Mouse (Mus musculus): ENCODE measurements at regions not wholly inside any gene's neighbourhood (a gene's known extent, or its start where the extent isn't known, plus 50 kb on each side); places are given as distances from the start of the nearest gene placed in this dataset.
"Not testable (repeated sequence)": the region's sequence is repeated elsewhere in the genome, so short reads cannot be mapped to it uniquely, and the experiment has no call there.

DNA sequence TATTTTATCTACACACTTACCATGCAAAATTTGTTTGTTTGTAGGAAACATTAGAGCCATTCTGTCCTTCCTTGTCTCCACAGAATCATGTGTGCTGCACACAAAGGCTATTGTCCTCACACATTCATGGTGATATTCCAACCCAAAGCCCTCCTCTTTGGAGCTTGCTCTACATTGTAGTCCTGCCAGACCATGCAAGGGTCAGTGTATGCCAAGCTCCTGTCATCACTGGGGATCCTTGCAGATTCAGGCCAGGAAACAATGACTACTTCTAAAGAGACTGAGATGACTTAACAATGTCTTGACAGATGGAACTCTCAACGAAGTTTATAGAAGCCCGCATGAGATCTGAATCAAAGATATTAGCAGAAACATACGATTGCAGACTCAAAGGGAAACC, 137.4 kb upstream of the Thrb start:
- no peak overlapping the region for H3K4me3 ChIP-seq (ENCODE audit: insufficient read depth, low read length)
- H3K27ac ChIP-seq (ENCODE audit: insufficient read depth, low read depth, low read length), result no peak overlapping the region
- TF ChIP-seq CTCF (IDR thresholded peaks at IDR 0.05; ENCODE audit: low read depth, low read length) (no peak), POLR2A (IDR thresholded peaks at IDR 0.05; ENCODE audit: borderline replicate concordance, low read depth, low read length) (no peak)
- H3K4me1 ChIP-seq (ENCODE audit: control insufficient read depth, insufficient read depth, low read length), result no peaks in the 10 kb centered on the region

DNA sequence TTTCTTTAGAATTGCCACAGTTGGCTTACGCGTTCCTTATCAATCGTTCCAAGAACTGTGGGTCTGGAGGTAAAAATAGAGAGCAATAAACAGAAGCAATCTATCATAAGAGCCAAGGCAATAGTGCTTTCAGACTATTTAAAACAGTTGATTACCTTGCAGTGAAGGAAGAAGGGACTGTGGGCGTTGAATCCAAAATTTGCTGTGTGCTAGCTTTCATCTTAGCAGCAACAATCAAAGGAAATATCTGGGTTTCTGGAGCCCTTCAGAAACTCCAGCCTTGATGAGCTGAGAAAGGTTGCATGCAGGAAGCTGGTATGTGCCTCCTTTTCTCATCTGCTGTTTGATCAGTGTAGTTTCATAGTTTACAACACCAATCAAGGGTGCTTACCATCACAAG, 136.1 kb upstream of the Thrb start:
- Histone ChIP-seq H3K4me1 (ENCODE audit: control insufficient read depth, insufficient read depth, low read length) (no peaks in the 10 kb centered on the region), H3K27ac (ENCODE audit: insufficient read depth, low read depth, low read length) (no peak overlapping the region), H3K4me3 (ENCODE audit: insufficient read depth, low read length) (no peak overlapping the region)
- TF ChIP-seq CTCF (IDR thresholded peaks at IDR 0.05; ENCODE audit: low read depth, low read length), result no peak
- no peak for TF ChIP-seq POLR2A (IDR thresholded peaks at IDR 0.05; ENCODE audit: borderline replicate concordance, low read depth, low read length)

DNA sequence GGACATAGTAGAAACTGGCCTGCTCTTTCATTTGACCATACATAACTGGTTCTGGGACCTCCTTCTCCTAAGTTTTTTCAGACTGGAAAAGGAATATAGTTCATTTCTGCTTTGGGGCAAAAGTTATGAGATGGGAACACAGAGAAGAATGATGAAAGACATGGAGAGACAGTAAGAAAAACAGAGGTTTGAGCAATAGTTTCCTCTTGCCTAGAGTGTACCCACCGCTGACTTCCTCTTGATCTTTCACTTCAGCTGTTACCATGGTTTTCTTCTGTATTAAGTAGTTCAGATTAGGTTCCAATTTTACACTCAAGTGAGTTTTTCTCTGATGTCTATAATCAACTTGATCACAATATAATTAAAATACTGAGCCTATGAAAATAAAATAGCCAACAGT, 120.7 kb upstream of the Thrb start:
- TF ChIP-seq CTCF (IDR thresholded peaks at IDR 0.05; ENCODE audit: low read depth, low read length), result no peak
- TF ChIP-seq POLR2A (IDR thresholded peaks at IDR 0.05; ENCODE audit: borderline replicate concordance, low read depth, low read length), result no peak
- no peak overlapping the region for H3K4me3 ChIP-seq (ENCODE audit: insufficient read depth, low read length)
- no peaks in the 10 kb centered on the region for H3K4me1 ChIP-seq (ENCODE audit: control insufficient read depth, insufficient read depth, low read length)

DNA sequence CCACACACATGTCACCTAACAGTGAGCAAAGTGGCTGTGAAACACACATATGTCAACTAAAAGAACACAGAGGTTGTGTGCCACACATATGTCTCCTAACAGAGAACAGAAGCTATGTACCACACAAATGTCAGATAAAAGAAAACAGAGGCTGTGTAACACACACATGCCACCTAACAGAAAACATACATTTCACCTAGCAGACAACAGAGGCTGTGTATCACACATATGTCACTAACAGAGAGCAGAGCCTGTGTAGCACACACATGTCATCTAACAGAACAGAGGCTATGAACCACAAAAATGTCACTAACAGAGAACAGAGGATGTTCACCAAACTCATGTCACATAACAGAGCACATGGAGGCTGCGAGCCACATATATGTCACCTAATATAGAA, 103.6 kb upstream of the Thrb start:
- TF ChIP-seq CTCF (IDR thresholded peaks at IDR 0.05; ENCODE audit: low read depth, low read length), result no peak
- no peak for TF ChIP-seq POLR2A (IDR thresholded peaks at IDR 0.05; ENCODE audit: borderline replicate concordance, low read depth, low read length)
- Histone ChIP-seq H3K4me3 (ENCODE audit: insufficient read depth, low read length) (no peak overlapping the region), H3K27ac (ENCODE audit: insufficient read depth, low read depth, low read length) (no peak overlapping the region), H3K4me1 (ENCODE audit: control insufficient read depth, insufficient read depth, low read length) (no peaks in the 10 kb centered on the region)

More for the DNA sequence above, 120.7 kb upstream of the Thrb start:
- no peak overlapping the region for H3K27ac ChIP-seq (ENCODE audit: insufficient read depth, low read depth, low read length)

DNA sequence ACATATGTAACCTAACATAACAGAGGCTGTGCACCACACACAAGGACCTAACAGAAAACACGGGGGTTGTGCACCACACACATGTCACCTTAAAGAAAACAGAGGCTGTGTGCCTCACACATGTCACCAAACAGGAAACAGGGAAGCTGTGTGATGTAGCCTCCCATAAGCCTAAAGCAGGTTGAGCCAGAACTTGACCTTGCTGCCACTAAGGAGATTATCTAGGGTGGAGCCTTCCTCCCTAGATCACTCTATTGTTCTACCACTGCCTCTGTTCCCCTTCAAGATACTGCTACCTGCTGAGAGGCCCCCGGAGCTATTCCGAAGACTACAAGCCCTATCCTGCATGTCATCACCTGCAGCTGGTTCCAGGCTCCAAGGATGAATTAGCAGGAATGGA, 100.1 kb upstream of the Thrb start:
- not testable (repeated sequence) for H3K27ac ChIP-seq (ENCODE audit: insufficient read depth, low read depth, low read length); H3K4me3 ChIP-seq (ENCODE audit: insufficient read depth, low read length); H3K4me1 ChIP-seq (ENCODE audit: control insufficient read depth, insufficient read depth, low read length)

DNA sequence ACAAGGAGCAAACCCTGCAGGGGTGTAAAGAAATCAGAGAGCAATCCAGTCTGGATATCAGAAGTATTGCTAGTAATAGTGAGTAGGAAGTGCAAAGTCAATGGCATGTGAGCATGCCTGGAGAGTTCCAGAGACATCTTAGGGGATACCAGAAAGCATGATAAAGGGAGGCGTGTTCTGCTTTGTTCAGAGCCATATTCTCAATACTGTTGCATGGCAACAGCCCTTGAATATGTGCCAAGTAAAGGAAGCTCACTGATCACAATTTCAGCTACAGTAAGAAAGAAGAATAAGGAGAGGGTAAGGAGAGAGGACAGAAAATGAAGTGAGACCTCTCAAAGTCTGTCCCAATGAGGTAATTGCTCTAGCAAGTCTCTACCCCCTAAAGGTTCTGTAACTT, 92.1 kb upstream of the Thrb start:
- Histone ChIP-seq H3K27ac (ENCODE audit: insufficient read depth, low read depth, low read length) (no peak overlapping the region), H3K4me1 (ENCODE audit: control insufficient read depth, insufficient read depth, low read length) (no peaks in the 10 kb centered on the region), H3K4me3 (ENCODE audit: insufficient read depth, low read length) (no peak overlapping the region)
- TF ChIP-seq CTCF (IDR thresholded peaks at IDR 0.05; ENCODE audit: low read depth, low read length), result no peak
- TF ChIP-seq POLR2A (IDR thresholded peaks at IDR 0.05; ENCODE audit: borderline replicate concordance, low read depth, low read length), result no peak

DNA sequence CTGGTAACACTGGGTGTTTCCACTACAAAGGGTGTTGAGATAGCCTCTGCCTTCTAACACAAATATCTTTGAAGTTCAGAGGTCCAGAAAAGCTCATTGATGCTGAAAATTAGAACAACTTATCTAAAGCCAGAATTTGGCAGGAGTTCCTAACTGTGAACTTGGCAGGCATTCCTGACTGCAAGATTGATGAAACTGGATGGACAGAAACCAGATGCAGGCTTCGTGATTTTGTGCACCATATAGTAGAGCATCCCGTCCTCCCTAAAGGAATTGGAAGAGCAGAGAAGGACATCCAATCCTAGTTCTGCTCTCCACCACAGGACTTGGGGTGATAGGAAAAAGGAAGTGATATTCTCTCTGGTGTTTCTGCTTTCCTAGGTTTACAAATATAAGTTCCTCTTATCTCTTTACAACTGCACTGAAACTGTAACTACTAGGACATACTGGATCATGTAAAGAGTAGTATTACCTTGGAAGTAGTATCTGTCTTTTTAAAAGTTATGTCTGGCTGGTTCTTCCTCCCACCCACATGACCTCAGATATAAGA, 90.9 kb upstream of the Thrb start:
- H3K27ac ChIP-seq (ENCODE audit: insufficient read depth, low read depth, low read length), result no peak overlapping the region

DNA sequence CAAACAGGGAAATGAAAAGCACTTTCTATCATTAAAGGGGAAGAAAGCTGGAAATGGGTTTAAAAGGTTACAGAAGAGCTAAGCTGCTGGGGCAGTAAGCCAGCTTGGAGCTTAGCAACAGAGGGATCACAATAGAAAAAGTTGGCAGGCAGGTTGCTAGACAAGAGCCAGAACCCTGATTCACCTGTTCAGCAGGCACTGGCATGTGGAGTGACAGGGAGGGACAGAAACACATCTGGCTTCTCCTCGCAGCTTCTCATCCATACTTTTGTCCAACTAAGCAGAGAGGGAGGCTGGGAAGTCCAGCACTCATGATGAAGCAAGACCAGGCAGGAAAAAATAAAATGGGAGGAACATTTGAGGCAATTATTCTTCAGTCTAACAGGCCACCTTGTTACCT, 81.3 kb upstream of the Thrb start:
- Histone ChIP-seq H3K27ac (ENCODE audit: insufficient read depth, low read depth, low read length) (no peak overlapping the region), H3K4me1 (ENCODE audit: control insufficient read depth, insufficient read depth, low read length) (no peaks in the 10 kb centered on the region), H3K4me3 (ENCODE audit: insufficient read depth, low read length) (no peak overlapping the region)
- TF ChIP-seq POLR2A (IDR thresholded peaks at IDR 0.05; ENCODE audit: borderline replicate concordance, low read depth, low read length) (no peak), CTCF (IDR thresholded peaks at IDR 0.05; ENCODE audit: low read depth, low read length) (no peak)

More for the DNA sequence above, 90.9 kb upstream of the Thrb start:
- TF ChIP-seq CTCF (IDR thresholded peaks at IDR 0.05; ENCODE audit: low read depth, low read length) (no peak), POLR2A (IDR thresholded peaks at IDR 0.05; ENCODE audit: borderline replicate concordance, low read depth, low read length) (no peak)
- no peak overlapping the region for H3K4me3 ChIP-seq (ENCODE audit: insufficient read depth, low read length)
- H3K4me1 ChIP-seq (ENCODE audit: control insufficient read depth, insufficient read depth, low read length), result no peaks in the 10 kb centered on the region

DNA sequence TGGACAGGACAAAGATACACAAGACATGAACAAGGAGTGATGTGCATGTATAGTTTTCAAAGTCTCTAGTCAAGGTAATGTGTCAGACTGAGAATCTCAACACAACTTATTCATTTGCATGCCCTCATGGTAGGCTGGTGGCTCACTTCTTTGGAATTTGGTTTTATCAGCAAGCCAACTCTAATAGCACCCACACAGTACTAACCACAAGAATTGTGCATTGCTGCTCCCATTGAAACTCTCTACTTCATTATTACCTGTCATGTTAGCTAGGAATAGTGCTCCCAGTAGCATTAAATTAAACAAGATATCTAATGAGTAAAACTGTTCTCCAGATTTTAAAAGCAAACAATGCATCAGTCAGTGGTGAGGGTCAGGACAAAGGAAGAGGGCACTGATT, 70.5 kb upstream of the Thrb start:
- TF ChIP-seq POLR2A (IDR thresholded peaks at IDR 0.05; ENCODE audit: borderline replicate concordance, low read depth, low read length) (no peak), CTCF (IDR thresholded peaks at IDR 0.05; ENCODE audit: low read depth, low read length) (no peak)
- H3K4me3 ChIP-seq (ENCODE audit: insufficient read depth, low read length), result no peak overlapping the region
- H3K27ac ChIP-seq (ENCODE audit: insufficient read depth, low read depth, low read length), result no peak overlapping the region

DNA sequence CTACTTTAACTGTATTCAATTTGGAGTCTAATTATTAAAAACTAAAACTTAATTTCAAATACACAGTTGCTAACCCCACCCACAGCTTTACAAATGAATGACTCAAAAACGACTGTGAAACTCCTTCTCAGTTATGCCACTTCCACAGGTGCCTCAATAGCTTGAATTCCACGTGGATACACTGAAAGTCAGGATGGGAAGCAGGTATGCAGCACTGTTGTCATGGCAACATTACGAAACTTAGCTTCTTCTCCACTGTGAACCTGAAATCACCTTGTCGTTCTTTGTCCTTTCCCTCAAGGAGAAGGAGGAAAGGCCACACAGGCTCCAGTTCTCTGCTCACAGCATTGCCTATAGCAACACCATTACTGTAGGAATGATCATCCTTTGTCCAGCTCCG, 60.5 kb upstream of the Thrb start:
- TF ChIP-seq POLR2A (IDR thresholded peaks at IDR 0.05; ENCODE audit: borderline replicate concordance, low read depth, low read length) (no peak), CTCF (IDR thresholded peaks at IDR 0.05; ENCODE audit: low read depth, low read length) (no peak)
- Histone ChIP-seq H3K4me1 (ENCODE audit: control insufficient read depth, insufficient read depth, low read length) (no peaks in the 10 kb centered on the region), H3K4me3 (ENCODE audit: insufficient read depth, low read length) (no peak overlapping the region), H3K27ac (ENCODE audit: insufficient read depth, low read depth, low read length) (no peak overlapping the region)

More for the DNA sequence above, 70.5 kb upstream of the Thrb start:
- no peaks in the 10 kb centered on the region for H3K4me1 ChIP-seq (ENCODE audit: control insufficient read depth, insufficient read depth, low read length)

DNA sequence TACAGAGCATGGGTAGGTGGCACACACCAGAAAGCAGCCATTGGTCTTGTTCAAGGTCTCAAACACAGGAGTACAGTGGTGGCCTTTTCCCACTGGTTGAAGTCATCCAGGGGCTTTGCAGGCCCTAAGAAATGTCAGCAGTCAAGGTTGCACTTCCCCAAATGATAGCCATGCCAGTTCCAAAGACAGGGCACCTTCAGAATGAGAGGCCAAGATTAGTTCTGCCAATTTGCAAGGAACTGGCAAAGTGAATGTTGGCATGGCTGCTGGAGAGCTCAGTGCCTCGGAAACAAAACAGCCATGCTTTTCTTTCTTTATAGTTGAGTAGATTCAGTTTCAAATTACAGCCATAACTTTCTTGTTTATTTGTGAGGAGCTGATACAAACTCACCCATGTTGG, 57.7 kb upstream of the Thrb start:
- H3K27ac ChIP-seq (ENCODE audit: insufficient read depth, low read depth, low read length), result no peak overlapping the region
- no peaks in the 10 kb centered on the region for H3K4me1 ChIP-seq (ENCODE audit: control insufficient read depth, insufficient read depth, low read length)
- no peak for TF ChIP-seq POLR2A (IDR thresholded peaks at IDR 0.05; ENCODE audit: borderline replicate concordance, low read depth, low read length)
- no peak for TF ChIP-seq CTCF (IDR thresholded peaks at IDR 0.05; ENCODE audit: low read depth, low read length)
- no peak overlapping the region for H3K4me3 ChIP-seq (ENCODE audit: insufficient read depth, low read length)
